Mouse (Mus musculus): ENCODE measurements around the gene Lrrc20. TPM values are rescaled to one million over a fixed set of nuclear protein-coding genes. Genes with fewer than 3 reads are reported as not detected.

The Lrrc20 gene
- polyA plus RNA-seq, 1 experiment from 2014 or later: 13.0 TPM

DNA sequence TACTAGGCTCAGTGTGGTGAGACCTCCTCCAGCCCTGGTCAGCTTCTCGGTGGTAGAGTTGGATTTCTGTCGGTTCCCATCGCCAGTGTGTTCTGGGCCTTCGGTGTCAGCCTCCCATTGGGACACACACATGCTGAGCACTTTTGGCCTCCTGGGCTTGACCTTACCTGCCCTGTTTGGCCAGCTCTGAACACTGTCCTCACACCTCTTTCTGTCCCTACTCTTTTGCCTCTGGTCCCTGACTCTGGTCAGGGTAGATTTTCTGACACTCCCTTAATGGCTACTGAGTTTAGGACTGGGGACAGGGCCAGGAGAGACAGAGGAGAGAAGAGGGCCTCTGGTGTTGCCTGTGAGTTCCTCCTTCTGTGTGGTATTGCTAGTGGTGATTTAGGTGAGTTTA lies 4.3 kb downstream of the Lrrc20 start:
- Histone ChIP-seq H3K36me3 (replicated peaks) (no peaks in the 10 kb centered on the region), H3K4me1 (peaks cover 22% of the 10 kb centered on the region), H3K4me3 (no peak overlapping the region), H3K27ac (replicated peaks) (no peak overlapping the region), H3K9me3 (no peaks in the 10 kb centered on the region), H3K27me3 (replicated peaks; ENCODE audit: low read depth, poor library complexity, severe bottlenecking) (peaks cover 19% of the 10 kb centered on the region)
- 91% methylated on average over 4 of the region's 4 CpGs for WGBS
- DNase-seq (ENCODE audit: low spot score): no peak

DNA sequence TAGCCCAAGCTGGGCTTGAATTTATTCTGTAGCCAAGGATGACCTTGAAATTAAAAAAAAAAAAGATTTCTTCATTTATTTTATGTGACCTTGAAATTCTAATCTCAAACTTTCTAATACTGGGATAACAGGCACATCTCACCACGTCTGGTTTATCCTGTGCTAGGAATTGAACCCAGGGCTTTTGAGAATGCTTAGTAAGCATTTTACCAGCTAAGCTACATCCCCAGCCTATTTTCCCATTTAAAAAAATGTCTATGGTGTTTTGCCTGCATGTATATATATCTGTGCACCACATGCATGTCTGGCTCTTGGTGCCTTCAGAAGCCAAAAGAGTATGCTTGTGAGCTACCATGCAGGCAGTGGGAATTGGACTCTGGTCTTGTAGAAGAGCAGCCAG lies 4.9 kb downstream of the Lrrc20 start:
- 78% methylated on average over 1 of the region's 1 CpGs for WGBS
- DNase-seq (ENCODE audit: low spot score): no peak
- H3K36me3 ChIP-seq (replicated peaks): no peaks in the 10 kb centered on the region

DNA sequence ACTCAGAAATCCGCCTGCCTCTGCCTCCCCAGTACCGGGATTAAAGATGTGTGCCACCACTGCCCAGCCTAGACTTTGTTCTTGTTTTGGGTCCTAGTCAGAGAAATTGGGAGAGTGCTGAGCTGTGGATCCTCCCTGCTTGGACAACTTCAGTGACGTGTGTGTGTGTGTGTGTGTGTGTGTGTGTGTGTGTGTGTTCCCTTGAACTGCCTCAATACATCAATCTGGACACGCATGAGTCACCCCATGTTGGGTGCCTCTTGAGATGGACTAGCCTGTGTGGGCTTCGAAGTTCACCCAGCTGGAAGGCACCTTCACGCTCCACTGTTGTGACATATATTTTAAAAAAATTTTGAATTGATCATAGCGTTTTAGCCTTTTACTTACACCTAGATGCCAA lies 7.2 kb downstream of the Lrrc20 start:
- WGBS: 94% methylated on average over 7 of the region's 7 CpGs
- Histone ChIP-seq H3K27ac (replicated peaks) (no peak overlapping the region), H3K36me3 (replicated peaks) (no peaks in the 10 kb centered on the region), H3K9me3 (no peaks in the 10 kb centered on the region), H3K27me3 (replicated peaks; ENCODE audit: low read depth, poor library complexity, severe bottlenecking) (peaks cover 6% of the 10 kb centered on the region), H3K4me1 (0 out of 2 replicates have a peak, but pooled peaks cover 2% of the 10 kb centered on the region), H3K4me3 (no peak overlapping the region)
- DNase-seq (ENCODE audit: low spot score): no peak

More for the DNA sequence above, 4.9 kb downstream of the Lrrc20 start:
- Histone ChIP-seq H3K4me3 (no peak overlapping the region), H3K9me3 (no peaks in the 10 kb centered on the region), H3K4me1 (peaks cover 19% of the 10 kb centered on the region), H3K27me3 (replicated peaks; ENCODE audit: low read depth, poor library complexity, severe bottlenecking) (peaks cover 19% of the 10 kb centered on the region), H3K27ac (replicated peaks) (no peak overlapping the region)

DNA sequence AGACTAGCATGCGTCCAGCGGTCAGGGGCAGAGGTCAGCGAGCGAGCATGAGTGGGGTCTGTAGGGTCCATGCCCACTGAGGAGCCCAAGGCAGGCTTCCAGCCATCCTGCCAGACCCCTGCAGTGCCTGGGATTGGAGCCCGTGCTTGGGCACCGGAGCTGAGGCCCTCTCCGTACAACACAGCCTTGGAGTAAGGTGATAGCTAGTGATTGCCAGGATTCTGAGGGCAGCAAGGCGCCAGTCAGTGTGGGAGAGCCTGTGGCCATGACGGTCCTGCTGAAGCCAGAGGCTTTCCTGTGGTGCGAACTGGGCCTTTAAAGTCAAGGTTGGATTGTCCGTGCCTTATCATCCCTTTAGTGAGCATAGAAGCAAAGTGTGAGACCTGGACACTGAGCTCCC lies 9.2 kb downstream of the Lrrc20 start:
- no peaks in the 10 kb centered on the region for H3K36me3 ChIP-seq (replicated peaks)
- DNase-seq (ENCODE audit: low spot score): no peak
- no peaks in the 10 kb centered on the region for H3K9me3 ChIP-seq
- WGBS: 82% methylated on average over 11 of the region's 11 CpGs
- no peak overlapping the region for H3K27ac ChIP-seq (replicated peaks)
- 0 out of 2 replicates have a peak, but pooled peaks cover 2% of the 10 kb centered on the region for H3K4me1 ChIP-seq
- 0 out of 2 replicates have a peak, but pooled peaks cover 2% of the 10 kb centered on the region for H3K27me3 ChIP-seq (replicated peaks; ENCODE audit: low read depth, poor library complexity, severe bottlenecking)
- no peak overlapping the region for H3K4me3 ChIP-seq

- no peaks in the 10 kb centered on the region for H3K36me3 ChIP-seq (replicated peaks)
- WGBS: 87% methylated on average over 8 of the region's 8 CpGs
- peaks cover 2% of the 10 kb centered on the region for H3K4me1 ChIP-seq
These were observed 11.1 kb downstream of the Lrrc20 start for GRCm38 (mm10) chr10:61486551-61487339.

DNA sequence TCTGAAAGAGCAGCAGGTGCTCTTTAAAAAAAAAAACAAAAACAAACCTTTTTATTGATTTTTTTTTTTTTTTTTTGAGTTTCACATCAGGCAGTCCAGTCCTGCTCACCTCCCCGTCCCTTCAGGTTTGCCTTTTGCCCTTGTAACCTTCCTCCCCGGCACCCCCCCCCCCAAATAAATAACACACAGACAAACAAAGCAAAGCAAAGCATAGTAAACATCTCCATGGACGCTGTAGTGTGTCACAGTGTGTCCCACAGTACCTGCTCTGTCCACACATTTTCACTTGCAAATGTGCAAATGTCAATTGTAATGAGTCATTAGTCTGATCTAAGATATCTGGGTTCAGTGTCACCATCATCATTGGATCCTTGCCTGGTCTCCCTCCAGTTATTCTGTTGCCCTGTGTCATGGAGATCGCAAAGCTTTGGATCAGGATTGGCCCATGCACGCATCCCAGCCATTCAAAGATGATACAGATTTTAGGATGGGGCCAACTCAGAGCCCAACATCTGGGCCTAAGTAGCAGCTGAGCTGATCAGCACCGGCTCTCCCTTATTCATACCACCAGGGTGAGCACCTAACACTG lies 13.0 kb downstream of the Lrrc20 start:
- Histone ChIP-seq H3K36me3 (replicated peaks) (no peaks in the 10 kb centered on the region), H3K4me1 (peaks cover 5% of the 10 kb centered on the region), H3K27me3 (replicated peaks; ENCODE audit: low read depth, poor library complexity, severe bottlenecking) (0 out of 2 replicates have a peak, but pooled peaks cover 3% of the 10 kb centered on the region), H3K9me3 (no peaks in the 10 kb centered on the region), H3K4me3 (no peak overlapping the region), H3K27ac (replicated peaks) (no peak overlapping the region)
- WGBS: 80% methylated on average over 6 of the region's 6 CpGs
- DNase-seq (ENCODE audit: low spot score): no peak

More at GRCm38 (mm10) chr10:61486551-61487339, 11.1 kb downstream of the Lrrc20 start:
- Histone ChIP-seq H3K4me3 (no peak overlapping the region), H3K27ac (replicated peaks) (no peak overlapping the region), H3K27me3 (replicated peaks; ENCODE audit: low read depth, poor library complexity, severe bottlenecking) (0 out of 2 replicates have a peak, but pooled peaks cover 3% of the 10 kb centered on the region), H3K9me3 (no peaks in the 10 kb centered on the region)
- DNase-seq (ENCODE audit: low spot score): no peak

DNA sequence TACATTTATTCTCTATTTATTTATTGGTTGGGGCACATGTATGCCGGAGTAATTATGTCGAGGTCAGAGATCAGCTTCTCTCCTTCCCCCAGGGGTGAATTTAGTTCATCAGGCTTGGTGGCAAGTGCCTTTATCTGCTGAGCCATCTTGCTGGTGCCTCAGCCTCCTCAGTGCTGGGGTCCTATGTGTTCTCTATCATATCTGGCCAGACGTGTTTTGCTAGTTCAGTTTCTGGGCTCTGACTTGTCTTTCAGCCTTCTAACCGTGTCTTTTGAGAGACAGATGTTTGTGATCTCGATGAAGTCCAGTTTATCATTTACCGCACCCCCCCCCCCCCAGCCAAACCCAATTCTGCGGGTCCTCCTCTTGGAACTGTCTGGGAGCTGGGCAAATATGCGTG lies 16.0 kb downstream of the Lrrc20 start:
- Histone ChIP-seq H3K9me3 (no peaks in the 10 kb centered on the region), H3K4me1 (peaks cover 34% of the 10 kb centered on the region), H3K36me3 (replicated peaks) (no peaks in the 10 kb centered on the region), H3K27me3 (replicated peaks; ENCODE audit: low read depth, poor library complexity, severe bottlenecking) (0 out of 2 replicates have a peak, but pooled peaks cover 3% of the 10 kb centered on the region), H3K27ac (replicated peaks) (no peak overlapping the region), H3K4me3 (no peak overlapping the region)
- no peak for DNase-seq (ENCODE audit: low spot score)
- 45% methylated on average over 8 of the region's 8 CpGs for whole genome bisulfite sequencing

- Histone ChIP-seq H3K9me3 (no peaks in the 10 kb centered on the region), H3K36me3 (replicated peaks) (no peaks in the 10 kb centered on the region), H3K27me3 (replicated peaks; ENCODE audit: low read depth, poor library complexity, severe bottlenecking) (0 out of 2 replicates have a peak, but pooled peaks cover 3% of the 10 kb centered on the region), H3K27ac (replicated peaks) (no peak overlapping the region), H3K4me3 (no peak overlapping the region), H3K4me1 (peaks cover 39% of the 10 kb centered on the region)
- 10% methylated on average over 11 of the region's 11 CpGs for WGBS
- DNase-seq (ENCODE audit: low spot score): peak; percentile 86
These were observed 16.4 kb downstream of the Lrrc20 start for GRCm38 (mm10) chr10:61492040-61492439.

- 40% methylated on average over 4 of the region's 4 CpGs for WGBS
- Histone ChIP-seq H3K9me3 (no peaks in the 10 kb centered on the region), H3K4me3 (0 out of 2 replicates have a peak overlapping the region, but pooled peaks have one; percentile 11), H3K4me1 (peaks cover 59% of the 10 kb centered on the region), H3K36me3 (replicated peaks) (no peaks in the 10 kb centered on the region), H3K27ac (replicated peaks) (peak overlapping the region; percentile 76), H3K27me3 (replicated peaks; ENCODE audit: low read depth, poor library complexity, severe bottlenecking) (0 out of 2 replicates have a peak, but pooled peaks cover 6% of the 10 kb centered on the region)
- DNase-seq (ENCODE audit: low spot score): peak; percentile 57
These were observed 19.9 kb downstream of the Lrrc20 start for GRCm38 (mm10) chr10:61495461-61495860.

GRCm38 (mm10) chr10:61496231-61496630 lies 20.6 kb downstream of the Lrrc20 start:
- Histone ChIP-seq H3K4me1 (peaks cover 59% of the 10 kb centered on the region), H3K36me3 (replicated peaks) (no peaks in the 10 kb centered on the region), H3K9me3 (no peaks in the 10 kb centered on the region), H3K27ac (replicated peaks) (peak overlapping the region; percentile 76), H3K27me3 (replicated peaks; ENCODE audit: low read depth, poor library complexity, severe bottlenecking) (0 out of 2 replicates have a peak, but pooled peaks cover 6% of the 10 kb centered on the region), H3K4me3 (no peak overlapping the region)
- 49% methylated on average over 9 of the region's 9 CpGs for WGBS
- DNase-seq (ENCODE audit: low spot score): peak; percentile 41

DNA sequence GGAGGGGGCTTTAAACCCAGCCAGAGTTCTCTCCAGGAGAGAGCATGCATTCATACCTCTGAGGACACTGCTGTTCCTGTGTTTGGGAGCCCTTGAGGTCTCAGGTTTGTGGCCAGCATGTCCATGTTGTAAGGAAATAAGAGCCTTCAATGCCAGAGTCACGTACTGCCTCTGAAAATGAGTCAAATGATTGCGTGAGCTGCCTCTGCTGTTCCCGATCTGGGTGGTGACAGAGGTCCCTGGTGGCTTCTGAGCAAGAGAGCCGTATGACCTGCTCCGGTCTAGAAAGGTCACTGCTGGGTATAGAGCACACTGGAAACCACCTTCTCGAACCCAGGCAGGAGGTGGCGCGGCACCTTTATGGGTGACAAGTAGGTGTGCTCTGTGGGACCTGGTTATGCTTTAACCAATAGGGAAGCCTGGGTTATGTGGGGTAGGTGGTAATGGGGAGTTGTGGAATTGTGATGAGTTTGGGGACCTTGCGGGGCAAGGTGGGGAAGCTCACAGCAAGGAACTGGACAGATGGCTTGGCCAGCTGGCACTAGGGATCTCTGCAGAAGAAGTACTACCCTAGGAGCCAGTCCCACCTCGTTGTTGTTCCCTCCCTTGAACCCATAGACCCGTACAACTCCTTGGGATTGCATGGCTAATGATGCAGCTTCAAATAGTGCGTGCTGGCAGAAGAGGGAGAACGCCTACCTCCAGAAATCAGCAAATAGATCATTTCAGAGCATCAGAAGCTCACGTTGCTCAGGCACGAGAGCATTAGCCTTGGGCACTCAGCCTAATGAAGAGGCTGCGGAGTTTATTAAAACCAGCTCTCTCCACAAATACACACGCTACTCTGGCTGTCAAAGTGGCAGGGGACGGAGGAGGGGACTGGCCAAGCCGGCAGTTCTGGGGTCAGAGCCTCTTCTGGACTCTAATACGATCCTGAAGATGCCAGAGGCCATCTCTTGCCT lies 24.2 kb downstream of the Lrrc20 start:
- Histone ChIP-seq H3K27me3 (replicated peaks; ENCODE audit: low read depth, poor library complexity, severe bottlenecking) (0 out of 2 replicates have a peak, but pooled peaks cover 6% of the 10 kb centered on the region), H3K9me3 (no peaks in the 10 kb centered on the region), H3K4me3 (no peak overlapping the region), H3K4me1 (peaks cover 43% of the 10 kb centered on the region), H3K36me3 (replicated peaks) (no peaks in the 10 kb centered on the region), H3K27ac (replicated peaks) (no peak overlapping the region)
- 73% methylated on average over 20 of the region's 20 CpGs for WGBS
- DNase-seq (ENCODE audit: low spot score): no peak

GRCm38 (mm10) chr10:61500756-61501155 lies 25.2 kb downstream of the Lrrc20 start:
- DNase-seq (ENCODE audit: low spot score): no peak
- WGBS: 55% methylated on average over 7 of the region's 7 CpGs
- Histone ChIP-seq H3K9me3 (no peaks in the 10 kb centered on the region), H3K27me3 (replicated peaks; ENCODE audit: low read depth, poor library complexity, severe bottlenecking) (0 out of 2 replicates have a peak, but pooled peaks cover 6% of the 10 kb centered on the region), H3K4me1 (peaks cover 34% of the 10 kb centered on the region), H3K36me3 (replicated peaks) (no peaks in the 10 kb centered on the region), H3K27ac (replicated peaks) (no peak overlapping the region), H3K4me3 (no peak overlapping the region)

All from embryonic facial prominence, embryonic 10.5 days (tissue).